Mouse (Mus musculus) MEL (cell line): ENCODE results near the gene Zbtb40. TPM values are rescaled to one million over a fixed set of nuclear protein-coding genes. Genes with fewer than 3 reads are reported as not detected.

Experiments
- DNase-seq: peaks from one replicate; pipeline ENCODE4 v3.0.0; 2011; ENCODE audit warnings: low read depth, low spot score
- H3K27ac ChIP-seq: 2 replicates; pipeline ENCODE4 v1.5.1; 2012; ENCODE audit warnings: low read depth, mild to moderate bottlenecking, control low read depth, low read length, moderate library complexity; ENCODE audit not compliant: control insufficient read depth
- H3K27me3 ChIP-seq, 2 experiments: fragments of 150-350 bp in 1 of 2; sonication (generic) in 1 of 2; 2 replicates each; pipeline ENCODE4 v1.6.1; 2012; ENCODE audit warnings: low read length in 2 of 2, mild to moderate bottlenecking in 2 of 2, improper control_type of control experiment in 1 of 2, moderate library complexity in 1 of 2; ENCODE audit not compliant: insufficient read depth in 2 of 2, control insufficient read depth in 1 of 2
- H3K36me3 ChIP-seq, 2 experiments: 2 replicates each; pipeline ENCODE4 v1.6.1; 2012 to 2014; ENCODE audit warnings: low read length in 2 of 2, improper control_type of control experiment in 1 of 2, inconsistent platforms in 1 of 2, mild to moderate bottlenecking in 1 of 2; ENCODE audit not compliant: insufficient read depth in 2 of 2, control insufficient read depth in 1 of 2
- H3K4me1 ChIP-seq, 2 experiments: fragments of 150-350 bp in 1 of 2; sonication (generic) in 1 of 2; 2 replicates each; pipeline ENCODE4 v1.6.1; 2012; ENCODE audit warnings: low read length in 2 of 2, improper control_type of control experiment in 1 of 2, mild to moderate bottlenecking in 1 of 2; ENCODE audit not compliant: insufficient read depth in 2 of 2, control insufficient read depth in 1 of 2
- H3K4me3 ChIP-seq, 2 experiments: fragments of 150-350 bp in 1 of 2; sonication (generic) in 1 of 2; 2 replicates each; pipeline ENCODE4 v1.5.1; 2012; ENCODE audit warnings: low read depth in 2 of 2, low read length in 2 of 2, mild to moderate bottlenecking in 2 of 2, moderate library complexity in 2 of 2, control low read depth in 1 of 2, improper control_type of control experiment in 1 of 2; ENCODE audit not compliant: control insufficient read depth in 1 of 2, insufficient read depth in 1 of 2
- H3K79me2 ChIP-seq: 2 replicates; pipeline ENCODE4 v1.6.1; 2012; ENCODE audit warnings: mild to moderate bottlenecking, low read length, moderate library complexity; ENCODE audit not compliant: control insufficient read depth, poor library complexity, insufficient read depth
- H3K9ac ChIP-seq: 2 replicates; pipeline ENCODE4 v1.6.1; 2012; ENCODE audit warnings: low read depth, mild to moderate bottlenecking, control low read depth, low read length, moderate library complexity; ENCODE audit not compliant: control insufficient read depth, poor library complexity, severe bottlenecking
- H3K9me3 ChIP-seq: fragments of 150-350 bp; sonication (generic); replicated peaks from 2 replicates; pipeline ENCODE4 v1.6.1; 2012; ENCODE audit warnings: mild to moderate bottlenecking, low read length, improper control_type of control experiment, moderate library complexity; ENCODE audit not compliant: insufficient read depth
- CHD1 ChIP-seq: IDR thresholded peaks from 2 replicates; pipeline ENCODE4 v1.6.1; 2012; ENCODE audit warnings: low read depth, mild to moderate bottlenecking, inconsistent platforms, low read length, improper control_type of control experiment
- MAFK ChIP-seq: IDR thresholded peaks from 2 replicates; pipeline ENCODE4 v1.6.1; 2011; ENCODE audit warnings: low read depth, mild to moderate bottlenecking, low read length, improper control_type of control experiment, borderline replicate concordance
- MAX ChIP-seq: IDR thresholded peaks from 2 replicates; pipeline ENCODE4 v1.6.1; 2011; ENCODE audit warnings: low read length, improper control_type of control experiment
- MYB ChIP-seq: IDR thresholded peaks from 2 replicates; pipeline ENCODE4 v1.6.1; 2011; ENCODE audit warnings: mild to moderate bottlenecking, low read depth, low read length, improper control_type of control experiment
- NRF1 ChIP-seq: IDR thresholded peaks from 2 replicates; pipeline ENCODE4 v1.6.1; 2014; ENCODE audit warnings: low read depth, mild to moderate bottlenecking, inconsistent platforms, low read length, improper control_type of control experiment, moderate library complexity; ENCODE audit not compliant: poor library complexity, insufficient read depth, severe bottlenecking
- RAD21 ChIP-seq: IDR thresholded peaks from 2 replicates; pipeline ENCODE4 v1.6.1; 2011; ENCODE audit warnings: mild to moderate bottlenecking, low read depth, low read length, improper control_type of control experiment
- RCOR1 ChIP-seq: IDR thresholded peaks from 2 replicates; pipeline ENCODE4 v1.6.1; 2012; ENCODE audit warnings: low read depth, mild to moderate bottlenecking, inconsistent platforms, low read length, improper control_type of control experiment
- SIN3A ChIP-seq: IDR thresholded peaks from 2 replicates; pipeline ENCODE4 v1.6.1; 2012; ENCODE audit warnings: low read length, improper control_type of control experiment, inconsistent platforms
- USF2 ChIP-seq, 2 experiments: IDR thresholded peaks; 2 replicates each; pipeline ENCODE4 v1.6.1; 2011 to 2012; ENCODE audit warnings: improper control_type of control experiment in 2 of 2, low read length in 2 of 2, borderline replicate concordance in 1 of 2, inconsistent platforms in 1 of 2, low read depth in 1 of 2, mild to moderate bottlenecking in 1 of 2; ENCODE audit not compliant: insufficient read depth in 1 of 2
- polyA plus RNA-seq, 2 experiments: library from polyadenylated mRNA; stranded (reverse) in 1 of 2; unstranded in 1 of 2; fragments of >175 nt in 1 of 2; fragments of >200 nt in 1 of 2; gene quantifications; 2 replicates each; pipeline versions ENCODE4 v1.2.1 to v1.2.4; 2012; ENCODE audit warnings: low replicate concordance in 2 of 2, low read depth in 1 of 2; ENCODE audit not compliant: insufficient read length in 2 of 2, insufficient read depth in 1 of 2, missing spikeins in 1 of 2
- total RNA-seq: library from RNA; depleted of rRNA; stranded (reverse); fragments of 300-350 nt; gene quantifications from 2 replicates; pipeline ENCODE4 v1.2.3, GENCODE M21; 2012

Gene Zbtb40
- total and polyA plus RNA-seq, 3 experiments, result 9.6 to 14.4 TPM; not detected in 1

DNA sequence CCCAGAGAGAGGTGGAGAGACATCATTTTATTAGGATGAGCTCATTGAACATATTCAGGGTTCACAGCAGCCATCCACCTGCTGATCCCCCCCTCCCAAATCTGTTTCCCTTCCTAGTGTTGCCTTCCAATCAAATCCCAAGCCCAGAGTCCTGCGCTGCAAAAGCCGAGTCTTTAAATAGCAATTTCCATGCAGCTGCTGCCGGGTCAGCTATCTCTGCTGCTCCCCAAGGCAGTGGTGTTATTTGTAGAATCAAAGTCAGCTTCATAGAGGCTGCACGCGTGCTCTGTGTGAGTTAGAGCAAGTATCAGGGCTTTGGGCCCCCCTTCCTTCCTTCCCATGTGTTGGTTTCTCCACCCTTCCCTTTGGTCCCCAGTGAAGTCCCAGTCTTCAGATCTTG lies 5.2 kb upstream of the Zbtb40 start:
- DNase-seq, result no peak
- Histone ChIP-seq H3K4me3 (no peak overlapping the region), H3K79me2 (no peaks in the 10 kb centered on the region), H3K27me3 (peaks cover 0 to 9% of the 10 kb centered on the region in 2 experiments; a peak in 2 of 4 replicates), H3K4me1 (peaks cover 0 to 4% of the 10 kb centered on the region in 2 experiments; a peak in 1 of 4 replicates), H3K9ac (no peak overlapping the region), H3K27ac (no peak overlapping the region), H3K9me3 (no peaks in the 10 kb centered on the region), H3K36me3 (no peaks in the 10 kb centered on the region)
- TF ChIP-seq MYB (no peak), USF2 (IDR thresholded peaks at IDR 0.05; ENCODE audit: borderline replicate concordance in 1 of 2, insufficient read depth in 1 of 2, low read depth in 1 of 2, low read length in 2 of 2) (no peak)

DNA sequence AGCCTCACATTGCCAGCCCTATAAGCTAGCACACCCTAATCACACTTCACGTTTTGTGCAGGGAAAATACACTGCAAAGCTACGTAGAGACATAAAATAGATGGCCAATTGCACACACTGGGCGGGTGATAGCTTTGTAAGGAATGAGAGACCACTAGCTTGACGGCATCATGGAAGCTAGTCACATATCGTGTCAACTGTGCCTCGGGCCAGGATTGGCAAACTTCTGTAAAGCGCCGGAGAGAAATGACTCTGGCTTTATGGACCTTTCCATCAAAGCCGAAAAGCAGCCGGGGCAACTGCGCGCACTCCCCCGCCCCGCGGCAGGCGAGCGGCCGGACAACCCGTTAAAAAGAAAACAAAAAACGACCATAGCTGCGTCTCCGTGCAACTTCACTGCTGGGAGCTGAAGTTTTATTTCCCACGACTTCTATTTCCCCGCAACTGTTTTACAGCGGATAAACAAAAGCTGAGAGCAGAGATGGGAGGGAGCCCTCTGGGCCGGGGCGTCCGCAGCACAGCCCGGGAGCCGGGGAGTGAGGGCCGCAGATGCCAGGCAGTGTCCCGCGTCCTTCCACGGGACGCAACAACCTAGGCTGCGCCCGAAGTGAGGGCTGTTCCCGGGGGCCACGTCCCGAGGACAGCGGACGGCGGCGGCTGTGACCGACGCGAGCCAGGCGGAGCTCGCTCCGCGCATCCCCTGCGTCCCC lies 606 bp downstream of the Zbtb40 start:
- Histone ChIP-seq H3K27ac (no peak overlapping the region; the same call in 1 of the 2 replicates), H3K4me3 (peak overlapping the region; percentile 53 to 84), H3K36me3 (peaks cover 0 to 2% of the 10 kb centered on the region in 2 experiments; a peak in 1 of 4 replicates), H3K9ac (peak overlapping the region; percentile 68), H3K9me3 (no peaks in the 10 kb centered on the region), H3K27me3 (peaks cover 0 to 3% of the 10 kb centered on the region in 2 experiments; a peak in 1 of 4 replicates), H3K4me1 (peaks cover 2 to 5% of the 10 kb centered on the region in 2 experiments; a peak in 2 of 4 replicates), H3K79me2 (peaks cover 6% of the 10 kb centered on the region)
- peak; percentile 49 for DNase-seq
- TF ChIP-seq SIN3A (peak; percentile 38; the same call in 1 of the 2 replicates), NRF1 (no peak)

DNA sequence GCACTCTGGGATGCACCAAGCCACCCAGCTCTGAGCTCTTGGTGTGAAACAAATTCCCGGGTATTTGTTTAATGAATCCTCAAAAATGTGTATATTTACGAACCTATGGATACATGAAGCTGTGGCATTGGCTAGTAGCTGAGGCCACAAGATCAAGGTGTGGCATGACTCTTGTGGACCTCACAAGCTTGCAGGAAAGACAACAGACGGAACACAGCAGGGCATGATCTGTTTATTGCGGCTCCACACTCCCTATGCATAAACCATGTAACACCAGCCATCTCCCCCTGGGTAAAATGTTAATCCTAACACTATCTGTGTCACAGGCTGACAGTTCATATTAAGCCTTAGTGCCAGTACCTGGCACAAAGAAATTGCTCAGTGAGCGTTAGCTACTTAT lies 2.5 kb downstream of the Zbtb40 start:
- Histone ChIP-seq H3K4me3 (no peak overlapping the region), H3K4me1 (peaks cover 2 to 5% of the 10 kb centered on the region in 2 experiments; a peak in 2 of 4 replicates), H3K9me3 (no peaks in the 10 kb centered on the region), H3K36me3 (peaks cover 0 to 2% of the 10 kb centered on the region in 2 experiments; a peak in 1 of 4 replicates), H3K27me3 (0 out of 4 replicates have a peak, but pooled peaks cover 0 to 1% of the 10 kb centered on the region in 2 experiments), H3K9ac (no peak overlapping the region), H3K79me2 (peaks cover 6% of the 10 kb centered on the region), H3K27ac (no peak overlapping the region)
- DNase-seq, result no peak
- no peak for TF ChIP-seq RAD21
- no peak for TF ChIP-seq CHD1
- no peak for TF ChIP-seq MAX
- TF ChIP-seq MAFK, result no peak
- no peak for TF ChIP-seq RCOR1
- TF ChIP-seq SIN3A, result no peak
